Mouse (Mus musculus): ENCODE measurements at regions not wholly inside any gene's neighbourhood (a gene's known extent, or its start where the extent isn't known, plus 50 kb on each side); places are given as distances from the start of the nearest gene placed in this dataset.
A peak's percentile ranks its signal among the peaks of the same experiment; 100 is the strongest.

GRCm38 (mm10) chrX:145848937-145849783 lies 344.2 kb upstream of the Amot start:
- Histone ChIP-seq H3K4me3 (ENCODE audit: low read depth, low read length) (no peak overlapping the region), H3K36me3 (ENCODE audit: control insufficient read depth, insufficient read depth, low read length) (no peaks in the 10 kb centered on the region), H3K27me3 (replicated peaks; ENCODE audit: control insufficient read depth, insufficient read depth, low read length) (no peaks in the 10 kb centered on the region), H3K9me3 (ENCODE audit: control insufficient read depth, low read length) (no peaks in the 10 kb centered on the region), H3K4me1 (ENCODE audit: control insufficient read depth, insufficient read depth, low read length) (no peaks in the 10 kb centered on the region), H3K9ac (ENCODE audit: low read depth, low read length) (no peak overlapping the region), H3K27ac (replicated peaks; ENCODE audit: low read depth, low read length) (no peak overlapping the region), H3K4me2 (ENCODE audit: low read depth, low read length) (no peak overlapping the region)
- 71% methylated on average over 13 of the region's 13 CpGs for WGBS
- DNase-seq (ENCODE audit: low spot score) (peak; percentile 61), ATAC-seq (ENCODE audit: low read depth) (peak; percentile 41; the same call in 1 of the 2 replicates)

- ATAC-seq (ENCODE audit: low read depth), result no peak
- Histone ChIP-seq H3K9me3 (ENCODE audit: control insufficient read depth, low read length) (no peaks in the 10 kb centered on the region), H3K9ac (ENCODE audit: low read depth, low read length) (no peak overlapping the region), H3K36me3 (ENCODE audit: control insufficient read depth, insufficient read depth, low read length) (no peaks in the 10 kb centered on the region), H3K27me3 (replicated peaks; ENCODE audit: control insufficient read depth, insufficient read depth, low read length) (no peaks in the 10 kb centered on the region), H3K4me3 (ENCODE audit: low read depth, low read length) (no peak overlapping the region), H3K27ac (replicated peaks; ENCODE audit: low read depth, low read length) (no peak overlapping the region), H3K4me1 (ENCODE audit: control insufficient read depth, insufficient read depth, low read length) (no peaks in the 10 kb centered on the region), H3K4me2 (ENCODE audit: low read depth, low read length) (no peak overlapping the region)
- 87% methylated on average over 1 of the region's 1 CpGs for WGBS
- no peak for DNase-seq (ENCODE audit: low spot score)
These were observed 328.1 kb upstream of the Amot start for GRCm38 (mm10) chrX:145833106-145833505.

GRCm38 (mm10) chrX:145812995-145813394 lies 308.0 kb upstream of the Amot start:
- DNase-seq (ENCODE audit: low spot score) (no peak), ATAC-seq (ENCODE audit: low read depth) (no peak)
- Histone ChIP-seq H3K9me3 (ENCODE audit: control insufficient read depth, low read length) (no peaks in the 10 kb centered on the region), H3K27me3 (replicated peaks; ENCODE audit: control insufficient read depth, insufficient read depth, low read length) (no peaks in the 10 kb centered on the region), H3K9ac (ENCODE audit: low read depth, low read length) (no peak overlapping the region), H3K4me1 (ENCODE audit: control insufficient read depth, insufficient read depth, low read length) (no peaks in the 10 kb centered on the region), H3K27ac (replicated peaks; ENCODE audit: low read depth, low read length) (no peak overlapping the region), H3K4me3 (ENCODE audit: low read depth, low read length) (no peak overlapping the region), H3K4me2 (ENCODE audit: low read depth, low read length) (no peak overlapping the region), H3K36me3 (ENCODE audit: control insufficient read depth, insufficient read depth, low read length) (no peaks in the 10 kb centered on the region)
- 73% methylated on average over 1 of the region's 1 CpGs for WGBS
